Mouse (Mus musculus): Measurements from ENCODE around the gene Rin3. TPM values are rescaled to one million over a fixed set of nuclear protein-coding genes. Genes with fewer than 3 reads are reported as not detected.

The Rin3 gene
- total RNA-seq, 1 experiment, result 3.8 TPM

DNA sequence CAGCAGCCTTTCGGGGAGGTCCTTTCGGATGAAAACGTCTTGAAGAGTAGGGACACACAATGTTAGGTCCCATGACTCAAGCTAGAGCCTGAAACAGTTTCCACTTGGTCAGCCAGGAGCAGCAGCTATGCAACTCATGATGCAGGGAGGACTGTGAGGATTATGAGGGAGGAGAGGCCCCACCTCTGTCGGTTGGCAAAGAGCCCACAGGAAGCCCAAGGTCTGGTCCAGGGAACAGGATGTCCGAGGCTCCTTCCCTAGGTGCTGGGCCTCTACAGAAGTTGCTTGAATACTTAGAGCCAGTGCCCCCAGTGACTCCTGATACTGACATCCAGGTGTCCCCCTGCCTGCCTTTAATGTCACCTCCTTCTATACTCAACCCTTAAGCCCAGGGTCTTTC lies 28.6 kb downstream of the Rin3 start:
- no peaks in the 10 kb centered on the region for H3K9me3 ChIP-seq (ENCODE audit: control insufficient read depth, insufficient read depth, low read depth, low read length)
- DNase-seq (ENCODE audit: low read depth, low spot score), result no peak
- H3K36me3 ChIP-seq (ENCODE audit: control insufficient read depth, insufficient read depth, low read length, poor library complexity, severe bottlenecking), result no peaks in the 10 kb centered on the region
- in situ Hi-C loops (cut with MboI; ENCODE audit: low sequenced_read_pairs in 2 of 2, unreplicated experiment in 2 of 2), result no loop called here
- H3K9ac ChIP-seq (ENCODE audit: insufficient read depth, low read depth, low read length, poor library complexity, severe bottlenecking), result no peak overlapping the region
- no peak overlapping the region for H3K27ac ChIP-seq (ENCODE audit: insufficient read depth, low read depth, low read length, poor library complexity, severe bottlenecking)
- TF ChIP-seq HCFC1 (IDR thresholded peaks at IDR 0.05; ENCODE audit: borderline replicate concordance, insufficient read depth, low read length) (no peak), MAFK (IDR thresholded peaks at IDR 0.05; ENCODE audit: insufficient read depth, low read depth, low read length) (no peak), ZNF384 (IDR thresholded peaks at IDR 0.05; ENCODE audit: low read depth, low read length) (no peak), CHD2 (IDR thresholded peaks at IDR 0.05; ENCODE audit: low read depth, low read length) (no peak), ZC3H11A (IDR thresholded peaks at IDR 0.05; ENCODE audit: borderline replicate concordance, low read depth, low read length) (no peak)
- no peaks in the 10 kb centered on the region for H3K4me1 ChIP-seq (ENCODE audit: control insufficient read depth in 2 of 2, insufficient read depth in 2 of 2, low read length in 2 of 2, poor library complexity in 1 of 2)
- H3K4me3 ChIP-seq (ENCODE audit: insufficient read depth in 1 of 2, low read depth in 1 of 2, low read length in 2 of 2, poor library complexity in 1 of 2, severe bottlenecking in 1 of 2), result no peak overlapping the region

DNA sequence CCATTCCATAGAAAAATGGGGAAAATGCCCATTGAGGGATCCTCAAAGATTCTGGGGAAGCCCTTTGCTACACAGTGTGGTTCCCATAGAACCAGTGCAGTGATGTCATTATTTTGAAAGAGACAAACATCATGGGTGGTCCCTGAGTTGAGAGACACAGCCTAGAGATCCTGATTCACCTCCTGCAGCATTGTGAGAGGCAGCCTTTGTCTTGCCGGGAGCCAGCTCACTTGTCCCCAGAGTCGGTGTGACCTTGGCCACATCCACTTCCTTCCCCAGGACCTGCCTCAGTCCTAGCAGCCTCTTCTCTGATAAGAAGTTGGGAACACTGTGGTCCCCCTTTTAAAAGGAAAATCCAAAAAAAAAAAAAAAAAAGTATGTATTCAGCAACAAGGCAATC lies 36.3 kb downstream of the Rin3 start:
- Histone ChIP-seq H3K9ac (ENCODE audit: insufficient read depth, low read depth, low read length, poor library complexity, severe bottlenecking) (no peak overlapping the region), H3K4me3 (ENCODE audit: insufficient read depth in 1 of 2, low read depth in 1 of 2, low read length in 2 of 2, poor library complexity in 1 of 2, severe bottlenecking in 1 of 2) (no peak overlapping the region), H3K36me3 (ENCODE audit: control insufficient read depth, insufficient read depth, low read length, poor library complexity, severe bottlenecking) (no peaks in the 10 kb centered on the region), H3K9me3 (ENCODE audit: control insufficient read depth, insufficient read depth, low read depth, low read length) (no peaks in the 10 kb centered on the region), H3K27ac (ENCODE audit: insufficient read depth, low read depth, low read length, poor library complexity, severe bottlenecking) (no peak overlapping the region), H3K4me1 (ENCODE audit: control insufficient read depth in 2 of 2, insufficient read depth in 2 of 2, low read length in 2 of 2, poor library complexity in 1 of 2) (no peaks in the 10 kb centered on the region)
- no peak for DNase-seq (ENCODE audit: low read depth, low spot score)
- TF ChIP-seq MAFK (IDR thresholded peaks at IDR 0.05; ENCODE audit: insufficient read depth, low read depth, low read length) (no peak), ZC3H11A (IDR thresholded peaks at IDR 0.05; ENCODE audit: borderline replicate concordance, low read depth, low read length) (no peak), HCFC1 (IDR thresholded peaks at IDR 0.05; ENCODE audit: borderline replicate concordance, insufficient read depth, low read length) (no peak), CHD2 (IDR thresholded peaks at IDR 0.05; ENCODE audit: low read depth, low read length) (no peak), ZNF384 (IDR thresholded peaks at IDR 0.05; ENCODE audit: low read depth, low read length) (no peak)
- in situ Hi-C loops (cut with MboI; ENCODE audit: low sequenced_read_pairs in 2 of 2, unreplicated experiment in 2 of 2), result no loop called here

DNA sequence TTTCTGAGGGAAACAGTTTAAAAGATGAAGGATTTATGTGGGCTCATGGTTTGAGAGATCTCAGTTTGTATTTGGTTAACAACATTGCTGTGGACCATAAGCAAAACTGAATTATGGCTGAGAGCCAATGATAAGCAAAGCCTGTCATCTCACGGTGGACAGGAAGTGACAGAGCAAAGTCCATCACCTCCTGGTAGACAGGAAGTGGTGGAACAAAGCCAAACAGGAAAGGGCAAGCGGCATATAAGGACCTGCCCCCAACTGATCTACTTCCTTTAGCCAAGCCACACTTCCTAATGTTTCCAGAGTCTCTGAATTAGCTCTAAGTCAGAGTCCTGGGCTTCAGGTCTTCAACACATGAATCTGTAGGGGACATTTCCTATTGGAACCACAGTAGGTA lies 37.1 kb downstream of the Rin3 start:
- H3K36me3 ChIP-seq (ENCODE audit: control insufficient read depth, insufficient read depth, low read length, poor library complexity, severe bottlenecking), result no peaks in the 10 kb centered on the region
- no peak overlapping the region for H3K27ac ChIP-seq (ENCODE audit: insufficient read depth, low read depth, low read length, poor library complexity, severe bottlenecking)
- no peak for DNase-seq (ENCODE audit: low read depth, low spot score)
- no peaks in the 10 kb centered on the region for H3K9me3 ChIP-seq (ENCODE audit: control insufficient read depth, insufficient read depth, low read depth, low read length)
- no peaks in the 10 kb centered on the region for H3K4me1 ChIP-seq (ENCODE audit: control insufficient read depth in 2 of 2, insufficient read depth in 2 of 2, low read length in 2 of 2, poor library complexity in 1 of 2)
- H3K4me3 ChIP-seq (ENCODE audit: insufficient read depth in 1 of 2, low read depth in 1 of 2, low read length in 2 of 2, poor library complexity in 1 of 2, severe bottlenecking in 1 of 2), result no peak overlapping the region
- no peak overlapping the region for H3K9ac ChIP-seq (ENCODE audit: insufficient read depth, low read depth, low read length, poor library complexity, severe bottlenecking)
- in situ Hi-C loops (cut with MboI; ENCODE audit: low sequenced_read_pairs in 2 of 2, unreplicated experiment in 2 of 2), result no loop called here
- TF ChIP-seq CHD2 (IDR thresholded peaks at IDR 0.05; ENCODE audit: low read depth, low read length) (no peak), MAFK (IDR thresholded peaks at IDR 0.05; ENCODE audit: insufficient read depth, low read depth, low read length) (no peak), HCFC1 (IDR thresholded peaks at IDR 0.05; ENCODE audit: borderline replicate concordance, insufficient read depth, low read length) (no peak), ZNF384 (IDR thresholded peaks at IDR 0.05; ENCODE audit: low read depth, low read length) (no peak), ZC3H11A (IDR thresholded peaks at IDR 0.05; ENCODE audit: borderline replicate concordance, low read depth, low read length) (no peak)

DNA sequence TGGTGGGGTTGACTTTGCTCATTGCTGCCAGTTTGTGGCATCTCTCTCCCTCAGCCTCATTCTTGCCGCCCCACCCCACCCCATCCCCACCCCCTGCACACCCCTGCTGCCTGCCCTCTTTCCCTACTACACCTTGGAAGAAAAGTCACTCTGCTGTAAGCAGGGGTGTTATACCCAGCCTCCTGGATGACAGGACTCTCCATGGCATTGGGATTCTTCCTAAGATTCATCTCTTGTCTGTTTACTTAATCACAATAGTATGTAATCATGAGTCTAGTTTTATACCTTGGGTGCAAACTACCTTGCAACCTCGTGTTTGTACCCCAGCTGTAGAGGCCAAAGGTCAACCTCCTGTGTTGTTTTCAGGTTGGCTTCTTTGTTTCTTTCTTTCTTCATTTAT lies 37.5 kb downstream of the Rin3 start:
- no peak overlapping the region for H3K9ac ChIP-seq (ENCODE audit: insufficient read depth, low read depth, low read length, poor library complexity, severe bottlenecking)
- H3K4me1 ChIP-seq (ENCODE audit: control insufficient read depth in 2 of 2, insufficient read depth in 2 of 2, low read length in 2 of 2, poor library complexity in 1 of 2), result no peaks in the 10 kb centered on the region
- no peaks in the 10 kb centered on the region for H3K9me3 ChIP-seq (ENCODE audit: control insufficient read depth, insufficient read depth, low read depth, low read length)
- DNase-seq (ENCODE audit: low read depth, low spot score), result no peak
- no peak overlapping the region for H3K4me3 ChIP-seq (ENCODE audit: insufficient read depth in 1 of 2, low read depth in 1 of 2, low read length in 2 of 2, poor library complexity in 1 of 2, severe bottlenecking in 1 of 2)
- no peak for TF ChIP-seq MAFK (IDR thresholded peaks at IDR 0.05; ENCODE audit: insufficient read depth, low read depth, low read length)
- TF ChIP-seq HCFC1 (IDR thresholded peaks at IDR 0.05; ENCODE audit: borderline replicate concordance, insufficient read depth, low read length), result no peak
- TF ChIP-seq CHD2 (IDR thresholded peaks at IDR 0.05; ENCODE audit: low read depth, low read length), result no peak
- TF ChIP-seq ZC3H11A (IDR thresholded peaks at IDR 0.05; ENCODE audit: borderline replicate concordance, low read depth, low read length), result no peak
- TF ChIP-seq ZNF384 (IDR thresholded peaks at IDR 0.05; ENCODE audit: low read depth, low read length), result no peak
- H3K36me3 ChIP-seq (ENCODE audit: control insufficient read depth, insufficient read depth, low read length, poor library complexity, severe bottlenecking), result no peaks in the 10 kb centered on the region
- in situ Hi-C loops (cut with MboI; ENCODE audit: low sequenced_read_pairs in 2 of 2, unreplicated experiment in 2 of 2), result no loop called here
- no peak overlapping the region for H3K27ac ChIP-seq (ENCODE audit: insufficient read depth, low read depth, low read length, poor library complexity, severe bottlenecking)
